Mouse (Mus musculus): ENCODE measurements around the gene Tnks2. TPM values are rescaled to one million over a fixed set of nuclear protein-coding genes. Genes with fewer than 3 reads are reported as not detected.
A peak's percentile ranks its signal among the peaks of the same experiment; 100 is the strongest.

Gene Tnks2
- polyA plus RNA-seq, 2 experiments: 74.9 to 82.9 TPM

DNA sequence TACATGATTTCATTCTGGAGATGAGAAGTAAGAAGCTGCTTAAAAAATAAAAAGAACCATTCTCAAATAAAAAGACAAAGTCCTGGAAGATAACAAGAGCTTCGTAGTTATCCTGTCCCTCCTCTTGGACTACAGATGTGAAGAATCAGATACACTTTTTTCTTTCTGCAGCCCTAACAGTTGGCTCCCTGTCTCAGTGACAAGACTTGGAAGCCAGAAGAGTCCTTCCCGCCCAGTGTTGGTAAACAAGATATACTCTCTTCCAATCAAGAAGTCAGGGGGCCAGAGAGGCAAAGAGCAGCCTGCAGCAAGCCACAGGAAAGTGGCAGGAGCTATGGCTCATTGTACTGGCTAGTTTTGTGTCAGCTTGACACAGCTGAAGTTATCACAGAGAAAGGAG, 27.2 kb upstream of the Tnks2 start:
- ATAC-seq (ENCODE audit: low FRiP score, low read depth) (no peak), DNase-seq (ENCODE audit: low spot score) (no peak)
- H3K27me3 ChIP-seq (ENCODE audit: control insufficient read depth, insufficient read depth, low read length): no peaks in the 10 kb centered on the region
- TF ChIP-seq POLR2A (IDR thresholded peaks at IDR 0.05; ENCODE audit: borderline replicate concordance, extremely low read depth, insufficient read depth, insufficient read length): no peak
- no peaks in the 10 kb centered on the region for H3K36me3 ChIP-seq (ENCODE audit: control insufficient read depth, insufficient read depth, low read length)
- no peak overlapping the region for H3K9ac ChIP-seq (ENCODE audit: low read depth, low read length, severe bottlenecking)
- no peak overlapping the region for H3K4me2 ChIP-seq (replicated peaks; ENCODE audit: low read depth, low read length, severe bottlenecking)
- no peaks in the 10 kb centered on the region for H3K4me1 ChIP-seq (ENCODE audit: control insufficient read depth, insufficient read depth, low read length)
- H3K4me3 ChIP-seq (replicated peaks; ENCODE audit: low read length): no peak overlapping the region
- H3K27ac ChIP-seq (replicated peaks; ENCODE audit: low read depth, low read length): no peak overlapping the region
- 86% methylated on average over 2 of the region's 2 CpGs for WGBS
- no peaks in the 10 kb centered on the region for H3K9me3 ChIP-seq (ENCODE audit: control insufficient read depth, low read length)

DNA sequence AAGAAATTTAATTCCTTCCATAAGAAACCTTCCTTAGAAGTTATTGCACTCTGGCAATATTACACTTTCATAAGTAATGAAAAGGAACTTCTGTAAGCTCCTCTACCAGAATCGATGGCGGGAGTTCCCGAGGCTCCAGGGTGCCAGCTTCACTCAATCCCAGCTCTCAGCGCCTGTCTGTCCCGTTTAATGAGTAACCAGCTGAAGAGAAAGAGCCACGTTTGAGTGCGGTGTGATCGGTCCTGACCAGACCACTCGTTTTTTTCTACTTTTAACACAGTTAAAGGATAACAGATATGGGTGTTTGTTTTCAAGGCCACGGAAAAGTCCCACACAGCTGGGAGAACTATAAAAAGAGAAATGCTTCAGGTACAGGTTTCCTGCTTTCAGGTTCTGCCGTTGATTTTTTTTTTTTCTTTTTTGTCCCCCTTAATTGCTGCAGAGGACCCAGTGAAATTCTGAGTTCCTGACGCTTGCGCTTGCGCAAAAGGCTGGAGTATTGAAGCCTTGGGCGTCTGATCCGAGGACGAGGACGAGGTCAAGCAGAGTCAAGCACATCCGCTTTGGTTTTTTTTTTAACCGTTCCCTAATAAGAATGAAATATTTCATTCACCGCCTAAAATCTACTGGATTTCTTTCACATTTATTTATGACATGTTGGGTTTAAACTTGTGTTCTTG, 25.5 kb upstream of the Tnks2 start:
- H3K27ac ChIP-seq (replicated peaks; ENCODE audit: low read depth, low read length): no peak overlapping the region
- H3K9ac ChIP-seq (ENCODE audit: low read depth, low read length, severe bottlenecking): no peak overlapping the region
- WGBS: 51% methylated on average over 21 of the region's 21 CpGs
- no peaks in the 10 kb centered on the region for H3K36me3 ChIP-seq (ENCODE audit: control insufficient read depth, insufficient read depth, low read length)
- 0 out of 2 replicates have a peak overlapping the region, but pooled peaks have one; percentile 13 for H3K4me2 ChIP-seq (replicated peaks; ENCODE audit: low read depth, low read length, severe bottlenecking)
- ATAC-seq (ENCODE audit: low FRiP score, low read depth) (no peak), DNase-seq (ENCODE audit: low spot score) (no peak)
- no peaks in the 10 kb centered on the region for H3K4me1 ChIP-seq (ENCODE audit: control insufficient read depth, insufficient read depth, low read length)
- TF ChIP-seq POLR2A (IDR thresholded peaks at IDR 0.05; ENCODE audit: borderline replicate concordance, extremely low read depth, insufficient read depth, insufficient read length): no peak
- no peaks in the 10 kb centered on the region for H3K27me3 ChIP-seq (ENCODE audit: control insufficient read depth, insufficient read depth, low read length)
- H3K4me3 ChIP-seq (replicated peaks; ENCODE audit: low read length): no peak overlapping the region
- no peaks in the 10 kb centered on the region for H3K9me3 ChIP-seq (ENCODE audit: control insufficient read depth, low read length)

DNA sequence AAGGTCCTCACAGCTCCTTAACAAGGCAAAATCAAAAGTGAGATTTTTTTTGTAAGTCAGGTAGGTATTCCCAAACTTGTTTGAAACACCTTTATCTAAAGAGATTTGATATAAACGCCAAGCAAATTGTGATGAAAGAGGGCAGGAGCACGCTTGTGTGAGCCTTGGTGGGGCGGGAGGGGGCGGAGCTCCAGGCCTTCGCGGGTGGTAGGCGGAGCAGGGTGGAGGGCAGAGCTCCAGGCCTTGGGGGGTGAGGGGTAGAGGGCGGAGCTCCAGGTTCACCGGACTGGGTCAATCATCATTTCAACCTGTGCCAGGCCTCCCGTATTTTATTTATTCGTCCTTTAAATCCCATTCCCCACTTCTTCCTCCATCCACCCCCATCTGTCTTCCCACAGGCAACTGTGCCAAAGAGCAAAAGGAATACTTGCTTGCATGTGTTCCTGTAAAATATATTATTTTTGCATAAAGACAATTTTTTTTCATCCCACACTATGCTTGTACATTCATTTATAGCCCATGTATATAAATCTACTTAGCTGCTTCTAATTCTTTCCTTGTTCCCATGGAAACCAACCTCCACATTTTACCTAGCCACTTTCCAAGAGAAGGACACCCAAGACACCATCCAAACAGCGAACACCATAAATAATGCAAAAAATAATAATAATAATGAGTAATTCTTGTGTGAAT, 24.4 kb upstream of the Tnks2 start:
- no peak overlapping the region for H3K27ac ChIP-seq (replicated peaks; ENCODE audit: low read depth, low read length)
- no peak overlapping the region for H3K4me3 ChIP-seq (replicated peaks; ENCODE audit: low read length)
- H3K9ac ChIP-seq (ENCODE audit: low read depth, low read length, severe bottlenecking): no peak overlapping the region
- ATAC-seq (ENCODE audit: low FRiP score, low read depth) (no peak), DNase-seq (ENCODE audit: low spot score) (no peak)
- H3K27me3 ChIP-seq (ENCODE audit: control insufficient read depth, insufficient read depth, low read length): no peaks in the 10 kb centered on the region
- WGBS: 32% methylated on average over 12 of the region's 12 CpGs
- TF ChIP-seq POLR2A (IDR thresholded peaks at IDR 0.05; ENCODE audit: borderline replicate concordance, extremely low read depth, insufficient read depth, insufficient read length): no peak
- no peaks in the 10 kb centered on the region for H3K4me1 ChIP-seq (ENCODE audit: control insufficient read depth, insufficient read depth, low read length)
- H3K9me3 ChIP-seq (ENCODE audit: control insufficient read depth, low read length): no peaks in the 10 kb centered on the region
- H3K4me2 ChIP-seq (replicated peaks; ENCODE audit: low read depth, low read length, severe bottlenecking): no peak overlapping the region
- H3K36me3 ChIP-seq (ENCODE audit: control insufficient read depth, insufficient read depth, low read length): no peaks in the 10 kb centered on the region

DNA sequence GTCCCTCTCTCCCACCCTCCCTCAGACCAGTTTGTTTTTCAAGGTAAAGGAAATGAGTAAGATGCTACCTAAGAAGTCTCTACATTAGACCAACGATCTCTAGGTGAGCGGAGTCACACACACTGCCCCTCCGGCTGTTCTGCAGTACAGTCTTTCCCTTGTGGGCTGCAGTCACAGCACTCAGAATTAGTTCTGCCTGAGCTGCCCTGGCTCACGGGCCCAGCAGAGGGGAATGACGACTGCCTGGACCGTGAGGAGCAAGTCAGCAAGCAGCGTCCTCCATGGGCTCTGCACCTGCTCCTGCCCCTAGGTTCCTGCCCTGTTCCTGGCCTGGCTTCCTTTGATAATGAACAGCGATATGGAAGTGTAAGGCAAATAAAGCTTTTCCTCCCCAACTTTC, 22.0 kb upstream of the Tnks2 start:
- ATAC-seq (ENCODE audit: low FRiP score, low read depth): no peak
- 55% methylated on average over 8 of the region's 8 CpGs for WGBS
- Histone ChIP-seq H3K4me2 (replicated peaks; ENCODE audit: low read depth, low read length, severe bottlenecking) (no peak overlapping the region), H3K36me3 (ENCODE audit: control insufficient read depth, insufficient read depth, low read length) (no peaks in the 10 kb centered on the region), H3K4me1 (ENCODE audit: control insufficient read depth, insufficient read depth, low read length) (no peaks in the 10 kb centered on the region), H3K9me3 (ENCODE audit: control insufficient read depth, low read length) (no peaks in the 10 kb centered on the region), H3K27ac (replicated peaks; ENCODE audit: low read depth, low read length) (no peak overlapping the region), H3K27me3 (ENCODE audit: control insufficient read depth, insufficient read depth, low read length) (no peaks in the 10 kb centered on the region), H3K4me3 (replicated peaks; ENCODE audit: low read length) (no peak overlapping the region), H3K9ac (ENCODE audit: low read depth, low read length, severe bottlenecking) (no peak overlapping the region)
- no peak for DNase-seq (ENCODE audit: low spot score)
- no peak for TF ChIP-seq POLR2A (IDR thresholded peaks at IDR 0.05; ENCODE audit: borderline replicate concordance, extremely low read depth, insufficient read depth, insufficient read length)

DNA sequence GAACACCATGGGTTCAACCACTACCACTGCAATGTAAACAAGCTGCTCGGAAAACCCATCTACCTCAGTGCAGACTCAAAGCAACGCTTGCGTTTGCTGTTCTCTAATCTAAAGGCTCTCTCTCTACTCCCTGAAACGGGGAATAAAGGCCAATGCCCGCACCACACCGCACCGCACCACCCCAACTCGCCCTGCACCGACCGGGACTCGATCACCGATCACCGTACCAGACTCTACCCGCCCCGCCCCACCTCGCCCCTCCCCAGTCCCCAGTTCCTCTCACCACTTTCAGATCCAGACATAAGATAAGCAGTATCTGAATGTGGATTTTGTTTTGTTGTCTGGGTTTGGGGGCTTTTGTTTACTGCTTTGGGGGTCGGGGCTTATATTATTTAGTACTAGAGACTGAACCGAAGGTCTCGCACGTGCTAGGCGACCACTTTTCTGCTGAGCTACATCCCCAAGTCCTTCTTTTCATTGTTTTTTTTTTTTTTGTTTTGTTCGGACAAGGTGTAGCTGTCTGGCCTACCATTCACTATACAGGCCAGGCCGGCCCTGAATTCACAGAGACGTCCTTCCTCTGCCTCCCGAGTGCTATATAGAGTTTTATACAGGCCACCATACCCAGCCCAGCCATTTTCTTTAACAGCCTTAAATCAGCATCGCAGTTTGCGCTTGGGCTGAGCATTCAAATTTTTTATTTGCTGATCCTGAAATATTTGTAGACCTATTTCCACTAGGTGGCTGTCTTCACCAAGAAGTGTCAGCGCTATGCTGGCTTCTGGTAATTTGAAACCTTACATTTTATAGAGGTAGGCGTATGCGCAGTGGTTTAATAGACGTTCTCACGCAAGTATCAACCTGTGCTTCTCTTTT, 18.4 kb upstream of the Tnks2 start:
- DNase-seq (ENCODE audit: low spot score): peak; percentile 91

More for the DNA sequence above, 18.4 kb upstream of the Tnks2 start:
- peak overlapping the region; percentile 23 for H3K4me3 ChIP-seq (replicated peaks; ENCODE audit: low read length)
- H3K4me1 ChIP-seq (ENCODE audit: control insufficient read depth, insufficient read depth, low read length): 0 out of 2 replicates have a peak, but pooled peaks cover 4% of the 10 kb centered on the region
- peak; percentile 80 for ATAC-seq (ENCODE audit: low FRiP score, low read depth)
- H3K27ac ChIP-seq (replicated peaks; ENCODE audit: low read depth, low read length): no peak overlapping the region
- H3K9ac ChIP-seq (ENCODE audit: low read depth, low read length, severe bottlenecking): no peak overlapping the region
- 17% methylated on average over 32 of the region's 32 CpGs for WGBS
- no peaks in the 10 kb centered on the region for H3K36me3 ChIP-seq (ENCODE audit: control insufficient read depth, insufficient read depth, low read length)
- peak overlapping the region; percentile 48 for H3K4me2 ChIP-seq (replicated peaks; ENCODE audit: low read depth, low read length, severe bottlenecking)
- H3K9me3 ChIP-seq (ENCODE audit: control insufficient read depth, low read length): no peaks in the 10 kb centered on the region
- H3K27me3 ChIP-seq (ENCODE audit: control insufficient read depth, insufficient read depth, low read length): no peaks in the 10 kb centered on the region
- TF ChIP-seq POLR2A (IDR thresholded peaks at IDR 0.05; ENCODE audit: borderline replicate concordance, extremely low read depth, insufficient read depth, insufficient read length): no peak

Data from limb, embryonic 14.5 days (tissue).